Mouse (Mus musculus): ENCODE results near the gene Tox4.
"Not testable (repeated sequence)": the region's sequence is repeated elsewhere in the genome, so short reads cannot be mapped to it uniquely, and the experiment has no call there.

DNA sequence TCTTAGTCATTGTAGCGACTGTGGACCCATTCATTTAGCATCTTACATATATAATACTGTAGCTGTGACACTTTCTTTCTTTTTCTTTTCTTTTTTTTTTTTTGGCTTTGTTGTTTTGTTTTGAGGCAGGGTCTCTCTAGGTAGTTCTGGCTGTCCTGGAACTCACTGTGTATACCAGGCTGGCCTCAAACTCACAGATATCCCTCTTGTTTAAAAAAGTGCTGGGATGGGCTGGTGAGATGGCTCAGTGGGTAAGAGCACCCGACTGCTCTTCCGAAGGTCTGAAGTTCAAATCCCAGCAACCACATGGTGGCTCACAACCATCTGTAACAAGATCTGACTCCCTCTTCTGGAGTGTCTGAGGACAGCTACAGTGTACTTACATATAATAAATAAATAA lies 24.6 kb downstream of the Tox4 start:
- not testable (repeated sequence) for TF ChIP-seq CTCF (IDR thresholded peaks at IDR 0.05; ENCODE audit: extremely low read depth, insufficient read depth, insufficient read length, insufficient replicate concordance); POLR2A (IDR thresholded peaks at IDR 0.05; ENCODE audit: low read depth, low read length)
